Mouse (Mus musculus): ENCODE measurements around the gene Sfswap. TPM values are rescaled to one million over a fixed set of nuclear protein-coding genes. Genes with fewer than 3 reads are reported as not detected.

The Sfswap gene
- total and polyA plus RNA-seq, 3 experiments: 38.5 to 74.7 TPM; not detected in 1

DNA sequence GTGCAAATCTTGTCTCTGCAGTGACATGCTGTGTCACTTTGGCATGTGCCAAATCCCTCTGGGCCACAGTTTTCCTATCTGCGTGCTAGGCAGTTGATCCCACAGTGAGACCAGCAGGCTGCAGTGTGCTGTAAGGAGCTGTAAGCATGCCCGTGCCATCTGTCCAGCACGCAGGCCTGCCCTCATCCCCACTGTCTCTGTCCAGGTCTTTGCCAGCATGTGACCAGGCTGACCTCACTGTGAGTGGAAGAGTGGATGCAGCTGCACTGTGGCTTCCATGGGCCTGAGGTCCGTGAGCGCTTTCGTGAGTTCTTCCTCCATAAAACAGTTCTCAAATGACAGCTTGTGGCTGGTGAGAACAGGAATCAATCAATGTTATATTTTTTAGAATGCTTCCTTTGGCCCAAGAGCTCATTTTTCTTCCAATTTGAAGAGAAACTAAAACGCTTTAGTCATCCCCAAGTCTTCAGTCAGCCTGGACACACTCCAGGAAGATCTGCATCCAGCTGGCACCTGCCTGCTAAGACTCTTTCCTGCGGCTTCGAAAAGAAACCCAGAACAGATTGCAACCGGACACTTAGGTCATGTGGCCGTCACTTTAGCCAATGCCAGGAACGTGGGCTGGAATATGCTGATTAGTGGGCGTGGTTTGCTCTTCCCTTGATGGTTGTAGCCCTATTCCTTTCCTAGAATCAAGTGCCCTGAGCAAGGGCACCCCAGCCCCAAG lies 46.1 kb upstream of the Sfswap start:
- Histone ChIP-seq H3K27ac (ENCODE audit: control insufficient read depth, low read depth, low read length) (no peak overlapping the region), H3K9ac (ENCODE audit: control insufficient read depth, low read depth, low read length, poor library complexity, severe bottlenecking) (no peak overlapping the region), H3K4me3 (ENCODE audit: control insufficient read depth in 1 of 2, insufficient read depth in 1 of 2, low read depth in 2 of 2, low read length in 2 of 2) (no peak overlapping the region), H3K9me3 (replicated peaks; ENCODE audit: insufficient read depth, low read length) (no peaks in the 10 kb centered on the region), H3K27me3 (ENCODE audit: control insufficient read depth in 1 of 2, insufficient read depth in 2 of 2, low read length in 2 of 2) (no peaks in the 10 kb centered on the region), H3K4me1 (ENCODE audit: control insufficient read depth in 1 of 2, insufficient read depth in 2 of 2, low read length in 2 of 2) (no peaks in the 10 kb centered on the region), H3K79me2 (ENCODE audit: control insufficient read depth, insufficient read depth, low read length, poor library complexity) (no peaks in the 10 kb centered on the region), H3K36me3 (ENCODE audit: control insufficient read depth in 1 of 2, insufficient read depth in 2 of 2, low read length in 2 of 2) (no peaks in the 10 kb centered on the region)
- TF ChIP-seq ZC3H11A (IDR thresholded peaks at IDR 0.05; ENCODE audit: low read depth, low read length): no peak
- TF ChIP-seq SMC3 (IDR thresholded peaks at IDR 0.05; ENCODE audit: low read depth, low read length): no peak
- TF ChIP-seq NRF1 (IDR thresholded peaks at IDR 0.05; ENCODE audit: insufficient read depth, low read depth, low read length, poor library complexity, severe bottlenecking): no peak
- TF ChIP-seq CHD1 (IDR thresholded peaks at IDR 0.05; ENCODE audit: low read depth, low read length): no peak
- no peak for TF ChIP-seq MXI1 (IDR thresholded peaks at IDR 0.05; ENCODE audit: low read depth, low read length)
- no peak for TF ChIP-seq MAX (IDR thresholded peaks at IDR 0.05; ENCODE audit: low read length)
- no peak for TF ChIP-seq KAT2A (conservative IDR thresholded peaks at IDR 0.05; ENCODE audit: low read depth, low read length)
- no peak for TF ChIP-seq ZMIZ1 (IDR thresholded peaks at IDR 0.05; ENCODE audit: low read depth, low read length)
- no peak for TF ChIP-seq MAZ (IDR thresholded peaks at IDR 0.05; ENCODE audit: low read depth, low read length)
- no peak for TF ChIP-seq GABPA (IDR thresholded peaks at IDR 0.05; ENCODE audit: low read depth, low read length)
- no peak for TF ChIP-seq UBTF (IDR thresholded peaks at IDR 0.05; ENCODE audit: borderline replicate concordance, insufficient read depth, low read depth, low read length)
- TF ChIP-seq ZKSCAN1 (IDR thresholded peaks at IDR 0.05; ENCODE audit: low read depth, low read length): no peak
- TF ChIP-seq MYB (IDR thresholded peaks at IDR 0.05; ENCODE audit: low read depth, low read length): no peak
- no peak for DNase-seq (ENCODE audit: low read depth, low spot score)

DNA sequence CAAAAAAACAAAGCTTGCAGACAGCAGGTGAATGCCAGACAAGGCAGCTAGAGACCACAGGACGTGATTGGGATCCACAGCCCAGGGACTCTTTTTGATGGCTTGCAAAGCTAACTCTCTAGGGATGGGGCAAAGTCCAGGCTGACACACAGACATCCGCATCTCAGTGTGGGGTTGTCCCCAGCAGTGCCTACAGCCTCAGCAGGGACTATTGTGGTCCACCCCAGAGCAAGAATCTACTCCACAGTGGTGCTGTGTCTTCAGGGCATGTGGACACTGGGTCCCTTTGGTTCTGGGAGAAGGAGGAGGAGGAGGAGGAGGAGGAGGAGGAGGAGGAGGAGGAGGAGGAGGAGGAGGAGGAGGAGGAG lies 45.5 kb upstream of the Sfswap start:
- TF ChIP-seq SMC3 (IDR thresholded peaks at IDR 0.05; ENCODE audit: low read depth, low read length) (no peak), ZNF384 (IDR thresholded peaks at IDR 0.05; ENCODE audit: low read depth, low read length) (no peak), MYC (IDR thresholded peaks at IDR 0.05; ENCODE audit: low read depth, low read length) (no peak), CHD1 (IDR thresholded peaks at IDR 0.05; ENCODE audit: low read depth, low read length) (no peak), POLR2AphosphoS2 (IDR thresholded peaks at IDR 0.05; ENCODE audit: low read length) (no peak), HCFC1 (IDR thresholded peaks at IDR 0.05; ENCODE audit: low read depth, low read length) (no peak), POLR2A (IDR thresholded peaks at IDR 0.05; ENCODE audit: control insufficient read depth in 1 of 2, insufficient read depth in 1 of 2, low read depth in 1 of 2, low read length in 2 of 2, poor library complexity in 1 of 2) (no peak), UBTF (IDR thresholded peaks at IDR 0.05; ENCODE audit: borderline replicate concordance, insufficient read depth, low read depth, low read length) (no peak), MXI1 (IDR thresholded peaks at IDR 0.05; ENCODE audit: low read depth, low read length) (no peak), MAZ (IDR thresholded peaks at IDR 0.05; ENCODE audit: low read depth, low read length) (no peak), POLR2AphosphoS5 (IDR thresholded peaks at IDR 0.05; ENCODE audit: borderline replicate concordance, low read depth, low read length) (no peak), GABPA (IDR thresholded peaks at IDR 0.05; ENCODE audit: low read depth, low read length) (no peak), SIN3A (IDR thresholded peaks at IDR 0.05; ENCODE audit: low read length) (no peak), USF1 (IDR thresholded peaks at IDR 0.05; ENCODE audit: low read depth, low read length) (no peak)
- no peak overlapping the region for H3K4me3 ChIP-seq (ENCODE audit: control insufficient read depth in 1 of 2, insufficient read depth in 1 of 2, low read depth in 2 of 2, low read length in 2 of 2)

More for the DNA sequence above, 45.5 kb upstream of the Sfswap start:
- no peaks in the 10 kb centered on the region for H3K36me3 ChIP-seq (ENCODE audit: control insufficient read depth in 1 of 2, insufficient read depth in 2 of 2, low read length in 2 of 2)
- no peak for DNase-seq (ENCODE audit: low read depth, low spot score)
- H3K79me2 ChIP-seq (ENCODE audit: control insufficient read depth, insufficient read depth, low read length, poor library complexity): no peaks in the 10 kb centered on the region
- H3K4me1 ChIP-seq (ENCODE audit: control insufficient read depth in 1 of 2, insufficient read depth in 2 of 2, low read length in 2 of 2): no peaks in the 10 kb centered on the region
- H3K9me3 ChIP-seq (replicated peaks; ENCODE audit: insufficient read depth, low read length): no peaks in the 10 kb centered on the region
- H3K27me3 ChIP-seq (ENCODE audit: control insufficient read depth in 1 of 2, insufficient read depth in 2 of 2, low read length in 2 of 2): no peaks in the 10 kb centered on the region
- no peak overlapping the region for H3K9ac ChIP-seq (ENCODE audit: control insufficient read depth, low read depth, low read length, poor library complexity, severe bottlenecking)
- no peak overlapping the region for H3K27ac ChIP-seq (ENCODE audit: control insufficient read depth, low read depth, low read length)
